Mouse (Mus musculus) testis, adult 2 months (tissue): ENCODE data around the gene Prm1.

Source experiments
- CTCF ChIP-seq: fragments of 200-500 bp; IDR thresholded peaks from 2 replicates; pipeline ENCODE4 v1.5.1; 2012; ENCODE audit warnings: low read depth, mild to moderate bottlenecking, inconsistent platforms, low read length, moderate library complexity; ENCODE audit not compliant: control insufficient read depth, insufficient read depth, insufficient replicate concordance
- POLR2A ChIP-seq: fragments of 200-500 bp; IDR thresholded peaks from 2 replicates; pipeline ENCODE4 v1.6.1; 2012; ENCODE audit warnings: low read depth, mild to moderate bottlenecking, inconsistent platforms, low read length, moderate library complexity; ENCODE audit not compliant: control insufficient read depth

DNA sequence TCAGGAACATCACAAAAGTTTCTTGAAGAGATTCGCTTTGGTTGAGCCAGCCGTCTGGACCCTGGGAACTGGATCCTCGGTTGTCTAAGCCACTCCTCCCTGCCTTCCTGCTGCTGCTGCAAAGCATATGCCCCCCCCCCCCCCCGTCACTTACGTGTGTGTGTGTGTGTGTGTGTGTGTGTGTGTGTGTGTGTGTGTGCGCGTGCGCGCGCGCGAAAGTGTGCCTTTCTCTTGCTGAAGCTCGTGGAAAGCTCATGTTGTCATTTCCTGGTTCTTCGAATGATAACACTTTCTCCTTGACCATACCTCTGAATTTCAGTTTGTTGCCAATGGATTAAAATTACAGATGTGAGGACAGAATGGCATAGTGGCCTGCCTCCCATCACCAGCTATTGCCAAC, 34.4 kb upstream of the Prm1 start:
- TF ChIP-seq CTCF (no peak), POLR2A (no peak)
